Mouse (Mus musculus) G1E (cell line): ENCODE data around the gene Gm28374. TPM values are rescaled to one million over a fixed set of nuclear protein-coding genes. Genes with fewer than 3 reads are reported as not detected.

Experiments
- ATAC-seq: 2 replicates; pipeline ENCODE4 v1.8.0; 2016; ENCODE audit warnings: mild to moderate bottlenecking; ENCODE audit not compliant: insufficient number of reproducible peaks, poor library complexity, low FRiP score, severe bottlenecking; ENCODE audit errors: extremely low read depth
- DNase-seq: peaks from one replicate; pipeline ENCODE4 v3.0.0; 2012; ENCODE audit warnings: low spot score
- H3K27me3 ChIP-seq: 2 replicates; pipeline ENCODE4 v1.6.1; 2012; ENCODE audit warnings: mild to moderate bottlenecking, low read length, inconsistent platforms; ENCODE audit not compliant: insufficient read depth
- H3K36me3 ChIP-seq: replicated peaks from 2 replicates; pipeline ENCODE3; 2012; ENCODE audit warnings: mild to moderate bottlenecking, inconsistent platforms
- H3K4me1 ChIP-seq: 2 replicates; pipeline ENCODE4 v1.6.1; 2012; ENCODE audit warnings: low read depth, low read length, inconsistent platforms, mixed read lengths; ENCODE audit not compliant: insufficient read depth
- H3K4me3 ChIP-seq: 2 replicates; pipeline ENCODE4 v1.5.1; 2012; ENCODE audit warnings: low read depth, mild to moderate bottlenecking, inconsistent platforms, low read length, moderate library complexity, mixed read lengths
- H3K9me3 ChIP-seq: replicated peaks from 2 replicates; pipeline ENCODE4 v1.6.1; 2012; ENCODE audit warnings: inconsistent platforms
- CTCF ChIP-seq: IDR thresholded peaks from 2 replicates; pipeline ENCODE4 v1.5.1; 2012; ENCODE audit warnings: low read depth, low read length, inconsistent platforms, mixed read lengths
- GATA1 ChIP-seq: IDR thresholded peaks from 2 replicates; pipeline ENCODE4 v1.6.1; 2012; ENCODE audit warnings: borderline replicate concordance, low read length, inconsistent platforms, mixed read lengths
- GATA2 ChIP-seq: IDR thresholded peaks from 2 replicates; pipeline ENCODE4 v1.6.1; 2012; ENCODE audit warnings: low read depth, low read length, inconsistent platforms, borderline replicate concordance
- POLR2AphosphoS5 ChIP-seq: IDR thresholded peaks from 2 replicates; pipeline ENCODE4 v1.6.1; 2012; ENCODE audit warnings: low read depth, low read length, inconsistent platforms; ENCODE audit not compliant: insufficient replicate concordance
- TAL1 ChIP-seq: conservative IDR thresholded peaks from 2 replicates; pipeline ENCODE4 v1.6.1; 2012; ENCODE audit warnings: low read depth, low read length, inconsistent platforms, mixed read lengths
- polyA plus RNA-seq: library from polyadenylated mRNA; stranded (reverse); fragments of >175 nt; gene quantifications from 2 replicates; pipeline ENCODE4 v1.2.3, GENCODE M21; 2012
- total RNA-seq, 2 experiments: library from RNA; stranded (forward) in 1 of 2; stranded (reverse) in 1 of 2; fragments of 200-1000 nt in 1 of 2; fragments of >200 nt in 1 of 2; fragmentation: Nextera tagmentation in 1 of 2; gene quantifications; 2 replicates each; pipeline ENCODE4 v1.2.3; 2014 to 2017

Gene Gm28374
- total and polyA plus RNA-seq, 3 experiments = 0.75 to 0.98 TPM; not detected in 1

- DNase-seq (no peak), ATAC-seq (no peak)
- H3K4me1 ChIP-seq = peaks cover 30% of the 10 kb centered on the region
- H3K9me3 ChIP-seq = no peaks in the 10 kb centered on the region
- no peak overlapping the region for H3K4me3 ChIP-seq
- peaks cover 50% of the 10 kb centered on the region for H3K36me3 ChIP-seq
- H3K27me3 ChIP-seq = no peaks in the 10 kb centered on the region
- TF ChIP-seq POLR2AphosphoS5 (no peak), GATA2 (no peak), CTCF (no peak), GATA1 (no peak), TAL1 (no peak)
Measured at GRCm38 (mm10) chr19:6123330-6123729, 41.3 kb upstream of the Gm28374 start.

- Histone ChIP-seq H3K27me3 (no peaks in the 10 kb centered on the region), H3K4me3 (no peak overlapping the region), H3K4me1 (peaks cover 26% of the 10 kb centered on the region), H3K36me3 (peaks cover 52% of the 10 kb centered on the region), H3K9me3 (no peaks in the 10 kb centered on the region)
- DNase-seq (no peak), ATAC-seq (no peak)
- no peak for TF ChIP-seq TAL1
- TF ChIP-seq GATA2 = no peak
- TF ChIP-seq CTCF = no peak
- TF ChIP-seq POLR2AphosphoS5 = no peak
Measured at GRCm38 (mm10) chr19:6121761-6122160, 39.7 kb upstream of the Gm28374 start.

GRCm38 (mm10) chr19:6118677-6119185 is 36.7 kb upstream of the Gm28374 start:
- Histone ChIP-seq H3K9me3 (no peaks in the 10 kb centered on the region), H3K36me3 (peaks cover 72% of the 10 kb centered on the region), H3K4me3 (peak overlapping the region; percentile 90), H3K27me3 (no peaks in the 10 kb centered on the region), H3K4me1 (peaks cover 37% of the 10 kb centered on the region)
- ATAC-seq (no peak), DNase-seq (no peak)
- TF ChIP-seq GATA1 (no peak), GATA2 (no peak), CTCF (no peak), TAL1 (no peak), POLR2AphosphoS5 (no peak)

GRCm38 (mm10) chr19:6117986-6118676 is 36.1 kb upstream of the Gm28374 start, which contains the start of gene Sac3d1:
Gene Sac3d1, minus strand, starts transcription at chr19:6118650.
- Histone ChIP-seq H3K4me1 (peaks cover 36% of the 10 kb centered on the region), H3K36me3 (peaks cover 71% of the 10 kb centered on the region), H3K9me3 (no peaks in the 10 kb centered on the region), H3K27me3 (no peaks in the 10 kb centered on the region), H3K4me3 (peak within 1 kb of the TSS; percentile 90)
- ATAC-seq (peak; percentile 40), DNase-seq (peak; percentile 92)
- TF ChIP-seq GATA2 (no peak), GATA1 (no peak), TAL1 (no peak), CTCF (no peak), POLR2AphosphoS5 (no peak)

- no peak for TF ChIP-seq GATA2
- TF ChIP-seq POLR2AphosphoS5 = no peak
- Histone ChIP-seq H3K4me3 (peak overlapping the region; percentile 90), H3K36me3 (peaks cover 75% of the 10 kb centered on the region), H3K27me3 (no peaks in the 10 kb centered on the region), H3K9me3 (no peaks in the 10 kb centered on the region), H3K4me1 (peaks cover 36% of the 10 kb centered on the region)
- DNase-seq = peak; percentile 16
- no peak for ATAC-seq
Measured at GRCm38 (mm10) chr19:6117346-6117985, 35.4 kb upstream of the Gm28374 start.

- DNase-seq (no peak), ATAC-seq (no peak)
- TF ChIP-seq TAL1 (no peak), POLR2AphosphoS5 (no peak), GATA1 (no peak), CTCF (no peak), GATA2 (no peak)
- no peaks in the 10 kb centered on the region for H3K27me3 ChIP-seq
- H3K36me3 ChIP-seq = peaks cover 73% of the 10 kb centered on the region
- peaks cover 36% of the 10 kb centered on the region for H3K4me1 ChIP-seq
- H3K4me3 ChIP-seq = peak overlapping the region; percentile 41; the same call in 1 of the 2 replicates
- no peaks in the 10 kb centered on the region for H3K9me3 ChIP-seq
Measured at GRCm38 (mm10) chr19:6116113-6116850, 34.2 kb upstream of the Gm28374 start.
